Mouse (Mus musculus): Measurements from ENCODE around the gene Wdr46. TPM values are rescaled to one million over a fixed set of nuclear protein-coding genes. Genes with fewer than 3 reads are reported as not detected.

Gene Wdr46
- total RNA-seq, 2 experiments from 2014 or later = 14.1 to 17.2 TPM

DNA sequence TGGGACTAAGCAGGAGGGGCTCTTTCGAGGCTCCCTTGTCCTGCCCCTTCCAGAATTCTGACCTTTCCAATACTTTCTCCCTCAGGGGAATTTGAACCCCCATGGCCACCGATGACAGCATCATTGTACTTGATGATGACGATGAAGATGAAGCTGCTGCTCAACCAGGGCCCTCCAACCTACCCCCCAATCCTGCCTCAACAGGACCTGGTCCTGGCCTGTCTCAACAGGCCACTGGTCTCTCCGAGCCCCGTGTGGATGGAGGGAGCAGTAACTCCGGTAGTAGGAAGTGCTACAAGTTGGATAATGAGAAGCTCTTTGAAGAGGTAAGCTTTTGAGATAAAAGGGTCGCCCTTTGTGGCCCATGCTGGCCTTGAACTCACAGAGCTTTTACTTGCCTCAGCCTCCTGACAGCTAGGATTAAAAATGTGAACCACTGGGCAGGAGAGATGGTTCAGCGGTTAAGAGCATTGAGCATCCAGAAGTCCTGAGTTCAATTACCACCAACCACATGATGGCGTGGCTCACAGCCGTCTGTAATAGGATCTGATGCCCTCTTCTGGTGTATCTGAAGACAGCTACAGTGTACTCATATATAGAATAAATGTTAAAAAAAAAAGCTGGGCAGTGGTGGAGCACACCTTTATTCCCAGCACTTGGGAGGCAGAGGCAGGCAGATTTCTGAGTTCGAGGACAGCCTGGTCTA lies 30.0 kb upstream of the Wdr46 start:
- DNase-seq (ENCODE audit: low spot score in 2 of 2) = peak in 1 of 2 experiments; percentile 9
- intact Hi-C loops (cut with DNase I) = no loop called here

DNA sequence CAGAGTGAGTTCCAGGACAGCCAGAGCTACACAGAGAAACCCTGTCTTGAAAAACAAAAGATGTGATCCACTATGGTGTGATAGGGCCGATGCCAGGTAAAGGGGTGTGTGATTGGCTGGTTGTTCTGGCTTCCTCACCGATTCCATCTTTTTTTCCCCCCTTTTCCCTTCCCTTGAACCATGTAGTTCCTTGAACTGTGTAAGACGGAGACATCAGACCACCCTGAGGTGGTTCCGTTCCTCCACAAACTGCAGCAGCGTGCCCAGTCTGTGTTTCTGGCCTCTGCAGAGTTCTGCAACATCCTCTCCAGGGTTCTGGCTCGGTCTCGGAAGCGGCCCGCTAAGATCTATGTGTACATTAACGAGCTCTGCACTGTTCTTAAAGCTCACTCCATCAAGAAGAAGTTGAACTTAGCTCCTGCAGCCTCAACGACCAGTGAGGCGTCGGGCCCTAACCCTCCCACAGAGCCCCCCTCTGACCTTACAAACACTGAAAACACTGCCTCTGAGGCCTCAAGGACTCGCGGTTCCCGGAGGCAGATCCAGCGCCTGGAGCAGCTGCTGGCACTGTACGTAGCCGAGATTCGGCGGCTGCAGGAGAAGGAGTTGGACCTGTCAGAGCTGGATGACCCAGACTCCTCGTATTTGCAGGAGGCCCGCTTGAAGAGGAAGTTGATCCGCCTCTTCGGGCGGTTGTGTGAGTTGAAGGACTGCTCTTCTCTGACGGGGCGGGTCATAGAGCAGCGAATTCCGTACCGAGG lies 29.2 kb upstream of the Wdr46 start:
- DNase-seq (ENCODE audit: low spot score in 2 of 2) = no peak
- intact Hi-C loops (cut with DNase I) = no loop called here

DNA sequence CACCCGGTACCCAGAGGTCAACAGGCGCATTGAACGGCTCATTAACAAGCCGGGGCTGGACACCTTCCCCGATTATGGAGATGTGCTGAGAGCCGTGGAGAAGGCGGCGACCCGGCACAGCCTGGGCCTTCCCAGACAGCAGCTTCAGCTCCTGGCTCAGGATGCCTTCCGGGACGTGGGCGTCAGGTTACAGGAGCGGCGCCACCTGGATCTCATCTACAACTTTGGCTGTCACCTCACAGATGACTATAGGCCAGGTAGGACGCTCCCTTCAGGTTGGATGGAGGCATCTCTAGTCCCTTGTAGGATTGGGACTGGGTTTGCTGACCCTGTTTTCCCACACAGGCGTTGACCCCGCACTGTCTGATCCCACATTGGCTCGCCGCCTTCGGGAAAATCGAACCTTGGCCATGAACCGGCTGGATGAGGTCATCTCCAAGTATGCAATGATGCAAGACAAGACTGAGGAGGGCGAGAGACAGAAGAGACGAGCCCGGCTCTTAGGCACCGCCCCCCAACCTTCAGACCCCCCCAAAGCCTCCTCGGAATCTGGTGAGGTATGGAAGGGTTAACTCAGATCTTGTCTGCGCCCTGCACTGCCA lies 28.5 kb upstream of the Wdr46 start:
- intact Hi-C loops (cut with DNase I) = no loop called here
- peak in 1 of 2 experiments; percentile 5 for DNase-seq (ENCODE audit: low spot score in 2 of 2)

DNA sequence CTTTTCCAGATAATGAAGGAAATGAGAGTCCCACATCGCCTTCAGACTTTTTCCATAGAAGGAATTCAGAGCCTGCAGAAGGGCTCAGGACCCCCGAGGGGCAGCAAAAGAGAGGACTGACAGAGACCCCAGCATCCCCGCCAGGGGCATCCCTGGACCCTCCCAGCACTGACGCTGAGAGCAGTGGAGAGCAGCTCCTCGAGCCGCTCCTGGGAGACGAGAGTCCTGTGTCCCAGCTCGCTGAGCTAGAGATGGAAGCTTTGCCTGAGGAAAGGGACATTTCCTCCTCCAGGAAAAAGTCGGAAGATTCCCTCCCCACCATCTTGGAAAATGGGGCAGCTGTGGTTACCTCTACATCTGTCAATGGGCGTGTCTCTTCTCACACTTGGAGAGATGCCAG lies 27.2 kb upstream of the Wdr46 start:
- intact Hi-C loops (cut with DNase I) = no loop called here
- no peak for DNase-seq (ENCODE audit: low spot score in 2 of 2)

DNA sequence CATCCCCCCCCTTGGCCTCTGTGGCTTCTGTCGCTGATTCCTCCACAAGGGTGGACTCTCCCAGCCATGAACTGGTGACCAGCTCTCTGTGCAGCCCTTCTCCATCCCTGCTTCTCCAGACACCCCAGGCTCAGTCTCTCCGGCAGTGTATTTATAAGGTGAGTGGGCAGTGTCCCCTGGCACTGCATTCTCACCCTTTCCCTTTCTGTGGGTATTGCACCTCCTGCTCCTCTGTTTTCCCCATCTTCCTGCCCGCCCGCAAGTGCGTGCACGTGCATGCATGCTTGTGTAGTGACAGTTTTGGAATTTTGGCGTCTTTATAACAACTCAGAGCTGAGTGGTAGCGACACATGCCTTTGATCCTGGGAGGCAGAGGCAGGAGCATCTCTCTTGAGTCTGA lies 26.6 kb upstream of the Wdr46 start:
- DNase-seq (ENCODE audit: low spot score in 2 of 2) = no peak
- intact Hi-C loops (cut with DNase I) = no loop called here

DNA sequence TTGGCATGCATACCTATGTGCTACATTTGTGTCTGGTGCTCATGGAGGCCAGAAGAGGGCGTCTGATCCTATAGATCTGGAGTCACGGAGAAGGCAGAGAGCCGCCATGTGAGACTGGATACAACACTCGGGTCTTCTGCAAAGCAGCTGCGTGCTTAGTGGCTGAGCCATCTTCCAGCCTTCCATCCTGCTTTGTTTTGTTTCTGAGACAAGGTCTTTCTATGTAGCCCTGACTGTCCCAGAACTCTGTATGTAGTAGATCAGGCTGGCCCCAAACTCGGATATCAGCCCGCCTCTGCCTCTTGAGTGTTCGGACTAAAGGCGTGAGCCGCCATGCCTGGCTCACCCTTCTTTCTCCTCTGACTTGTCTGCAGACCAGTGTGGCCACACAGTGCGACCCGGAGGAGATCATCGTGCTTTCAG lies 25.5 kb upstream of the Wdr46 start:
- peak in 1 of 2 experiments; percentile 8 for DNase-seq (ENCODE audit: low spot score in 2 of 2)
- intact Hi-C loops (cut with DNase I) = no loop called here

DNA sequence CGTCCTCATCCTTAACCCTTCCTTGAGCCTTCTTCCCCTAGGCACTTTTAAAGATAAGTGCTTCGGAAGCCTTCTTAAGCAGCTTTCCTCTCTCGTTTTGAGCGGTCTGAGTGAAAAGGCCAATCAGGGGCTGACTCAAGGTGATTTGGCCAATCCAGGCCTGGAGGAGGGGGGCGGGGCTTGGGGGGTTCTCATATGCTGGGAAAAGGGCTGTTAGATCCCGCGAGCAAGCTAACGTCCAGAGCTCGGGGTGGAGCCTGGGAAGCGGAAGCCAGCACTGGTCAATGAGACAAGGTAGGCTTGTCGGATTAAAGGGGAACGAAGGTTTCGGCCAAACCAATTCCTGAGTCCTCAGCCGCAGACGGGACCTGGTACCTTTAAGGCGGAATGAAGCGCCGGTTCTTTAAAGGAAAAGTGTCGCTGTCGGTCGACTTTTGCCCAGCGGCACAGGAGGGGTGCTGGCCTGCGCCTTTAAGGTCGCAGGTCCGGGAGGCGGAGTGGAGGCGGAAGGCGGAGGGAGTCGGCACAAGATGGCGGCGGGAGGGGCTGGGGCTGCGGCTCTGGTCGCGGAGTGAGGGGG lies 24.7 kb upstream of the Wdr46 start, which contains the start of the genes Tapbp and Zbtb22:
Gene Tapbp (plus strand): TSS at position 229 of the 580 bp plus-strand sequence.
Gene Zbtb22 (plus strand): TSS at position 234 of the 580 bp plus-strand sequence.
- intact Hi-C loops (cut with DNase I) = no loop called here
- DNase-seq (ENCODE audit: low spot score in 2 of 2) = peak; percentile 97 to 98

DNA sequence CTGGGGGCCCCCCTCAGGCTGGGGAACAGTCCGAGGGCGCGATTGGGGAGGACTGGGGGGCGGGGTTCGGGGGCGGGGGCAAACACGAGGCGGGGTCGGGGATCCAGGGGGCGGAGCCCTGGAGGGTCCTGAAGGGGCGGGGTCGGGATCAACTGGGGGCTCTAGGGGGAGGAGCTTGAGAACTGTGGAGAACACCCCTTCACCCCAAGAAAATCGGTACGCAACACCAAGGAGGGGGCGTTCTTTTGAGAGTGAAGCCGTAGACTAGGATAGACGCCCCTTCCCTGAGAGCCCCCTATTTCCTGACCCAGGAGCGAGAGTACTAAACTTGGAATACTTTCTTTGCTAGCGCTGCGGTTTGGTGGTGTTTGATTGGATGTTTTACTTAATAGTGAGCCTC lies 24.2 kb upstream of the Wdr46 start:
- no peak for DNase-seq (ENCODE audit: low spot score in 2 of 2)
- intact Hi-C loops (cut with DNase I) = no loop called here

DNA sequence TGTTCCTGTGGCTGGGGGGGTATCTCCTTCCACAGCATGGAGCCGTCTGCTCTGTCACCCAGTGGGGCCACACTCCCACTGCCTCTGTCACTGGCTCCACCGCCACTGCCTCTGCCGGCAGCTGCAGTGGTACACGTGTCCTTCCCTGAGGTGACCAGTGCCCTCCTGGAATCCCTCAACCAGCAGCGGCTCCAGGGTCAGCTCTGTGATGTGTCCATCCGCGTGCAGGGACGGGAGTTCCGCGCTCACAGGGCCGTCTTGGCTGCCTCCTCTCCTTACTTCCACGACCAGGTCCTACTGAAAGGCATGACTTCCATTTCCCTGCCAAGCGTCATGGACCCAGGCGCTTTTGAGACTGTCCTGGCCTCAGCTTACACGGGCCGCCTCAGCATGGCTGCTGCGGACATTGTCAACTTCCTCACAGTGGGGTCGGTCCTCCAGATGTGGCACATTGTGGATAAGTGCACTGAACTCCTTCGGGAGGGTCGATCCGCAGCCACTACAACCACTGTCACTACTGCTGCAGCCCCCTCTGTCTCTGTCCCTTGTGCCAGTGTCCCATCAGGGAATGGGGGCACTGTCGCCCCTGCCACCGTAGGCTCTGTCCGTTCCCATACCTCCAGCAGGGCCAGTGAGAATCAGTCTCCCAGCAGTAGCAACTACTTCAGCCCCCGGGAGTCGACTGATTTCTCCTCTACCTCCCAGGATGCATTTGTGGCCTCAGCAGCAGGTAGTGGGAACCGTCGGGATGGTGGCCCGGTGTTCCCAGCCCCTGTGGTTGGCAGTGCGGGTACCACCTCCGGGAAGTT lies 23.4 kb upstream of the Wdr46 start:
- intact Hi-C loops (cut with DNase I) = no loop called here
- DNase-seq (ENCODE audit: low spot score in 2 of 2) = peak in 1 of 2 experiments; percentile 6

DNA sequence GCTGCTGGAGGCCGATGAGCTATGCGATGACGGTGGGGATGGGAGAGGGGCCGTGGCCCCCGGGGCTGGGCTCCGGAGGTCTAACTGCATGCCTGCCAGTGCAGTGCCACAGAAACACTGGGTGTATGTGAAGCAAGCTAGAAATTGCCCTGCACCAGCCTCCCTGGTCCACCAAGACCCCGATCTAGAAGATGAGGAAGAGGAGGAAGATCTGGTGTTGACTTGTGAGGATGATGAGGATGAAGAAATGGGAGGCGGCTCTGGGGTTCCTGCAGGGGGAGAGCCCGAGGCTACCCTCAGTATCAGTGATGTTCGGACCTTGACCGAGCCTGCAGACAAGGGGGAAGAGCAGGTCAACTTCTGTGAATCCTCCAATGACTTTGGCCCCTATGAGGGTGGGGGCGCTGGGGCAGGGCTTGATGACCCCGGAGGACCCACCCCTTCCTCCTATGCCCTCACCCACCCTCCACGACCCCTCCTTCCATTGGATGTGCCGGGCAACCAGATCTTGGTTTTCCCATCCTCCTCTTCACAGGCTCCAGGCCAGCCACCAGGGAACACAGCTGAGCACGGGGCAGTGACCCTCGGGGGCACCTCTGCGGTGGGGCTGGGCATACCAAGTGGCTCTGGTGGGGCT lies 22.7 kb upstream of the Wdr46 start:
- intact Hi-C loops (cut with DNase I) = no loop called here
- peak in 1 of 2 experiments; percentile 3 for DNase-seq (ENCODE audit: low spot score in 2 of 2)

DNA sequence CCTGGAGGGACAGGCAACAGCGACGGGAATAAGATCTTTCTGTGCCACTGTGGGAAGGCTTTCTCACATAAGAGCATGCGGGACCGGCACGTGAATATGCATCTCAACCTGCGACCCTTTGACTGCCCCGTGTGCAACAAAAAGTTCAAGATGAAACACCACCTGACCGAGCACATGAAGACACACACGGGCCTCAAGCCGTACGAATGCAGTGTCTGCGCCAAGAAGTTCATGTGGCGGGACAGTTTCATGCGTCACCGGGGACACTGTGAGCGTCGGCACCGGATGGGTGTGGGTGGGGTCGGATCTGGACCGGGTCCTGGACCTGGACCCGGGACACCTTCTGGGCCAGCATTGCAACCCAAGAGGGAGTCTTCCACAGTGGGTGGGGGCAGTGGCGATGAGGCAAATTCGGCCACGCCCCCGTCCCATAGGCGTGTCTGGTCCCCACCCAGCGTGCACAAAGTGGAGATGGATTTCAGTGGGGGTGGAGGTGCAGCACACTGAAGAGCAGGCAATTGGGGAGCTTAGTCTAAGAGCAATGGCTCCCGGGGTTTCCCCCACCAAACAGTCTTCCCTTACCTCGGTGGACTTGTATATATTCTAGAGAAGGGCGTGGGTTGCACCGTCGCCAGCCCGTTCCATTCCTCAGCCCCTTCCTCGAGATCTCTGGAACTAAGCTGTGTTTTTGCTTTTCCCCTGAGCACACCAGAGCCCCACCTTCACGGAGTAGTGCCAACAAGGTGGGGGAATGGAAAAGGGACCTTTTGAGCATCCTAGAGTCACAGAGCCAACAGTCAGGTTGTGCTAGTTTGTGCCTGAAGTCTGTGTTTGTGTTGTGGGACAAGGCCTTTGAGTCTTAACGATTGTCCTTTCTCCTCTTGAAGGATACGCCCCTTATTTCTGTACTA lies 21.9 kb upstream of the Wdr46 start:
- DNase-seq (ENCODE audit: low spot score in 2 of 2) = peak in 1 of 2 experiments; percentile 7
- intact Hi-C loops (cut with DNase I) = no loop called here

DNA sequence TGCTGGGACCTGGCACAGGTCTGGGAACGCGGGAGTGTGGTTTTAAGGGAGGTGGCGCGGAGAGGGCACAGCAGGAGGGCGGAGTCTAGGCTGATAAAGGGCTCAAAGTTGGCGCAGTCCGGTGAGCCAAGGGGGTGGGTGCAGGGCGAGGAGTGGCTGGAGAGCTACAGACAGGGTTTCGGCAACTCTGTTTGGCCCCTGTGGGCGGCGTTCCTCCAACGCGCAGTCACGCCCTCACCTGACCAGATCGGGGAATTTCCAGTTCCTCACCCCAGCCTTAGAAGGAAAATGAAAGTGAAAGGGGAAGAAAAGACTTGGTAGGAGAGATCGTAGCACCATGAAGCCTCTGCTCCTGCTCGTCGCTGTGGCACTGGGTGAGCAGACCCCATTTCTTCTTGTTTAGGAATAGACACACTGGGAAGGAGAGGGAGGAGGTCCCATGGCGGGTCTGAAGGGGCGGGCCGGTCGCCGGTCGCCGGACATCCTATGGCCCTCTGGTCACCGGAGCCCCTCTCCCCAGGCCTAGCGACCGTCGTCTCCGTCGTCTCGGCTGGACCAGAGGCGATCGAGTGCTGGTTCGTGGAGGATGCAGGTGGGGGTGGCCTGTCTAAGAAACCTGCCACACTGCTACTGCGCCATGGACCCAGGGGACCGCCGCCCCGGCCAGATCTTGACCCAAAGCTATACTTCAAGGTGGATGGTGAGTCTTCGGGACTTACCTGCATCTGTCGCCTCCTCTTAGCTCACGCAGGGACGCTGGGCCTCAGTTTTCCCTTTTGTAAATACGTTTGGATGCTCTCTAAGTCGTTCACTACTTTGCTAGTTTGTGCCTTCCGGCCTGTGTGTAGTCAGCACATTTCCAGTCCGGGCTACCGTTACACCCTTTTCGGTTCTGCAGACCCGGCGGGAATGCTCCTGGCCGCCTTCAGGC lies 20.8 kb upstream of the Wdr46 start:
- DNase-seq (ENCODE audit: low spot score in 2 of 2) = peak in 1 of 2 experiments; percentile 46
- intact Hi-C loops (cut with DNase I) = no loop called here

DNA sequence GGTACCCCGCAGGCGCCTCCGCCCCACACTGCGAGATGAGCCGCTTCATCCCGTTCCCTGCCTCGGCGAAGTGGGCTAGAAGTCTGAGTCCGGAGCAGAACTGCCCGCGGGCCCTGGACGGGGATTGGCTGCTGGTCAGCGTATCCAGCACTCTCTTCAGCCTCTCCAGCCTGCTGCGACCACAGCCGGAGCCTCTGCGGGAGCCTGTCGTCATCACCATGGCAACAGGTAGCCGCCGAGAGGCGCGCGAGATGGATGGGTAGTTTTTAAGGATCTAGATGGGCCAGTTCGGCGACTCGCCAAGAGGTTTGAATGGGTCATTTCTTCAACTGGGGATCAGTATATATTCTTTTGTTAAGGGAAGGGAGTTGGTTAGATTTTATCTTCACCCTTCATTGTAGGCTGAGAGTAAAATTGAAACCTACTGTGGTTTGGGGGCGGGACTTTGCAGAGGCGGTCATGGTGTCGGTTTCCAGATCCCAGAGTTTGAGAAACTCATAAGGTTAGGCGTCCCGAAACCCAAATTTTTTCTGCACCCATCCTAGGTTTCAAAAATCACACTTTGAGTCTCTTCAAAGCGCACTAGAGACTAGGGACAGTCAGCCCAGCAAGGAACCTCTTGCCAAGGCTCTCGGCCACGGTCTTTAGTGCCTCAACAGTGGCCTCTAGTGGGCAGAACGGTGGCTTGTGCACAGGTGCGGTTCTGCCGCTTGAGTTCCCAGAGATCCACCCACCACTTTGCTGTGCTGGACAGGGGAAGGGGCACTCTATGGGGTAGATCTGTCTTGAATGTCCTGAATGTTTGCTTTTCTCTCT lies 20.0 kb upstream of the Wdr46 start:
- intact Hi-C loops (cut with DNase I) = no loop called here
- peak; percentile 80 to 83 for DNase-seq (ENCODE audit: low spot score in 2 of 2)

DNA sequence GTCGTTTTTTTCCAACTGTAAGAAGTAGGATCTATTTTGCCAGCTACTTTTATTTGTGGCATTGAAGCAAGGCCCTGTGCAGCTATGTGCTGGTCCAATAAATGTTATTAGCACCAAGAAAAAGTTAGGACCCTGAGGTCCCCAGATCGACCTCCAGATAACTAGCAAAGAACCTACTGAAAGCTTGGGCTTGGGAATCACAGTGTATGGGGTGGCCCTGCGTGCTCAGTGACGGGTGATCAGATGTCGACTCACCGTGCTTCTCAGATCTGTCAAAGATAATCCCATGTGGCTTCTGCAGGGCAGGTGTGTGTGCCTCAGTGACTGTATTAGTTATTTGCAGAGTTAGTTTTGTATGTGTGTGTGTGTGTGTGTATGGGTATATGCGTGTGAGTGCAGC lies 19.1 kb upstream of the Wdr46 start:
- intact Hi-C loops (cut with DNase I) = no loop called here
- DNase-seq (ENCODE audit: low spot score in 2 of 2) = no peak

DNA sequence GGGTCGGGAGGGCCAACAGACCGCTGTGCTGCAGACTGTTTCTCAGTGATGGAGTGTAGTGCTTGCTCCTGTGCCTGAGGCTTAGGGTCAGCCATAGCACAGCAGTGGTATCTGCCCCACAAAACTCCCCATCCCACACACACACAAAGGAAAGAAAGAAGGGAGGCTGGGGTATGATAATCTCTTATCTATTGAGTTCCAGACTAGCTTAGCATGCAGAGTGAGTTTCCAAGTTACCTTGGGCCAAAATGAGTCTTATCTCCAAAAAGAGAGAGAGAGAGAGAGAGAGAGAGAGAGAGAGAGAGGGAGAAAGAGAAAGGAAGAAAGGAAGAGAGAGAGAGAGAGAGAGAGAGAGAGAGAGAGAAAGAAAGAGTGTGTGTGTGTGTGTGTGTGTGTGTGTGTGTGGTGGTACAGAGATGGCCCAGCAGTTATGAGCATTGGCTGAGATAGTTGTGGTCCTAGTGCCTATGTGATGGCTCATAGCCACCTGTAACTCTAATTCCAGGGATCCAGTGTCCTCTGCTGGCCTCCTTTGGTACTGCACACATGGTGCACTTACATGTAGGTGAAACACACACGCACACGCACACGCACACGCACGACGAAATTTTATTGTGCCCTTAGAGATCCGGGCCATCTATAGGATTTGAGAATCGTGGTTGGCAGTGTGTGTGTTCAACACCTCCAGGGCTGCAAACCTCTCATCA lies 15.7 kb upstream of the Wdr46 start:
- peak in 1 of 2 experiments; percentile 78 for DNase-seq (ENCODE audit: low spot score in 2 of 2)
- intact Hi-C loops (cut with DNase I) = no loop called here
